Mouse (Mus musculus): ENCODE measurements around the gene Tenm3. TPM values are rescaled to one million over a fixed set of nuclear protein-coding genes. Genes with fewer than 3 reads are reported as not detected.
A peak's percentile ranks its signal among the peaks of the same experiment; 100 is the strongest.

The Tenm3 gene
- total and polyA plus RNA-seq, 2 experiments from 2014 or later: 25.0 to 160 TPM

DNA sequence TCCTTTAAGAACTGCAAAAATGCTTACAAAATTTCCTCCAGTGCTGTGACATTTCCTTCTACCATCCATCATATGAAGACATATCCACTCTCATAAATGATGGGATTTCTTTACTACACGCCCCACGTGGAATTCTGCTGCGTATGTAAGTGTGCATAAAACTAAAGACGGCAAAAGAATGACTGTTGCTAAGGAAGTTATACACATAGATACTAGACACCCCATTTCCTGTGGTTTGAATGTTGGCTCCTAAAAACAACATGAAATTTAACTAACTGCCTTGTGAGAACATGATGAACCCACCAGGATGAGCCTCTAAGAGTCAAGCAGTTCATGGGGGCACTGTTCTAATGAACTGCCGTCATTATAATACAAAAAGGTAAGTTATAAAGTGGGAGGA, 312.0 kb downstream of the Tenm3 start:
- Histone ChIP-seq H3K36me3 (ENCODE audit: insufficient read depth, low read length) (no peaks in the 10 kb centered on the region), H3K4me1 (ENCODE audit: insufficient read depth, low read length) (no peaks in the 10 kb centered on the region), H3K9ac (replicated peaks; ENCODE audit: low read length, poor library complexity, severe bottlenecking) (no peak overlapping the region), H3K27me3 (ENCODE audit: insufficient read depth, low read length) (no peaks in the 10 kb centered on the region), H3K4me3 (ENCODE audit: low read depth, low read length) (no peak overlapping the region), H3K4me2 (ENCODE audit: low read depth, low read length, poor library complexity, severe bottlenecking) (no peak overlapping the region), H3K27ac (ENCODE audit: low read depth, low read length) (no peak overlapping the region), H3K9me3 (ENCODE audit: low read length) (no peaks in the 10 kb centered on the region)
- ATAC-seq (ENCODE audit: low FRiP score) (no peak), DNase-seq (ENCODE audit: low spot score) (no peak)
- WGBS: 89% methylated on average over 5 of the region's 5 CpGs
- TF ChIP-seq CTCF (IDR thresholded peaks at IDR 0.05): no peak

DNA sequence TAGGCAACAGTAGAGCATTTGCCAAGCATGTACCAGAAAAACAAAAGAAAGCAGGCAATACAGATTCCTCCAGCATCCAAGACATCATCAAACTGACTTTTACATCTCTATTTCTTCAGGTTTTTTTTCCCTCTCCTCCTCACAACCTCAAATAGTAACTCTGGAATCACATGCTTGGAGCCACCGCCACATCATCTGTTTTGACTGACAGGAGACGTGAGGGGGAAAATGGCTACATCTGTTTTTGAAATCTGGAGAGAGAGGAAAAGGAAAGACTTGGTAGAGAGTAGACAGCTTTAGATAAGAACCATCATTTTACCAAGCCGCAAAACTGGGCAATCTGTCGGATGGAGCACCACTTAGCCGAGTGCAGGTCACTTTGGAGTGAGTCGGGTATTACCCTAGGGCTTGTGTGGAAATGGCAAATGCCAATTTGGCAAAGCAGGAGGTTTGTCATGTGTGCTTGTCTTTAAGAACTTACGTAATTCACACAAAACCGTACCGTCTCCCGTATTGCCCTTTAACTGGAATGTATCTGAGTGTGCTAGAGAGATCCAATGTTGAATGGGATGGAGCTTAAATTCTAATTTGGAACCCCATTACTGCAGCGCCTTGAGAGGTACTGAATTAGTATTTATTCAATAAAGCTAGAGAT, 312.7 kb downstream of the Tenm3 start:
- Histone ChIP-seq H3K27ac (ENCODE audit: low read depth, low read length) (no peak overlapping the region), H3K9me3 (ENCODE audit: low read length) (no peaks in the 10 kb centered on the region), H3K9ac (replicated peaks; ENCODE audit: low read length, poor library complexity, severe bottlenecking) (no peak overlapping the region), H3K4me3 (ENCODE audit: low read depth, low read length) (no peak overlapping the region), H3K4me2 (ENCODE audit: low read depth, low read length, poor library complexity, severe bottlenecking) (no peak overlapping the region), H3K27me3 (ENCODE audit: insufficient read depth, low read length) (no peaks in the 10 kb centered on the region), H3K4me1 (ENCODE audit: insufficient read depth, low read length) (no peaks in the 10 kb centered on the region), H3K36me3 (ENCODE audit: insufficient read depth, low read length) (no peaks in the 10 kb centered on the region)
- ATAC-seq (ENCODE audit: low FRiP score) (no peak), DNase-seq (ENCODE audit: low spot score) (no peak)
- no peak for TF ChIP-seq CTCF (IDR thresholded peaks at IDR 0.05)
- WGBS: 93% methylated on average over 11 of the region's 11 CpGs

DNA sequence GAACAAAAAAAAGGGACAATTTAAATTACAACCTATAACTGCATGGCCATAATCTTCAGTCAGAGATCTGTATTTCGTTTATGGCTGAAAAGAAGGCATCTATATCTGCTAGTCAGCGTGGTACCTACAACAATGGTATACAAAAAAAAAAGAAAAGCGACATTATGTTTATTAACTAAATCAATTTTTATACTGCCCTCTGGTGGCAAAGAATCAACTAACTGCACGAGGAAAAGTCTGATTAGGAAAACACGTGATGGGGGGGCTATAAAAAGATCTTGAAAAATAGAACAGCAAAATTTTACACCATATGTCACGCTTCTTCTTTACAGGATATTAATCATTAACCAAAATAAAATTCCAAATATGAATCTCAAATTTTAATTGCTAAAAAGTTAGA, 316.3 kb downstream of the Tenm3 start:
- no peaks in the 10 kb centered on the region for H3K9me3 ChIP-seq (ENCODE audit: low read length)
- H3K4me1 ChIP-seq (ENCODE audit: insufficient read depth, low read length): no peaks in the 10 kb centered on the region
- ATAC-seq (ENCODE audit: low FRiP score): no peak
- 21% methylated on average over 6 of the region's 6 CpGs for WGBS
- no peaks in the 10 kb centered on the region for H3K36me3 ChIP-seq (ENCODE audit: insufficient read depth, low read length)
- no peak overlapping the region for H3K9ac ChIP-seq (replicated peaks; ENCODE audit: low read length, poor library complexity, severe bottlenecking)
- H3K27ac ChIP-seq (ENCODE audit: low read depth, low read length): no peak overlapping the region
- DNase-seq (ENCODE audit: low spot score): peak; percentile 83
- no peak overlapping the region for H3K4me2 ChIP-seq (ENCODE audit: low read depth, low read length, poor library complexity, severe bottlenecking)
- no peak overlapping the region for H3K4me3 ChIP-seq (ENCODE audit: low read depth, low read length)
- no peaks in the 10 kb centered on the region for H3K27me3 ChIP-seq (ENCODE audit: insufficient read depth, low read length)
- peak; percentile 68 for TF ChIP-seq CTCF (IDR thresholded peaks at IDR 0.05)

DNA sequence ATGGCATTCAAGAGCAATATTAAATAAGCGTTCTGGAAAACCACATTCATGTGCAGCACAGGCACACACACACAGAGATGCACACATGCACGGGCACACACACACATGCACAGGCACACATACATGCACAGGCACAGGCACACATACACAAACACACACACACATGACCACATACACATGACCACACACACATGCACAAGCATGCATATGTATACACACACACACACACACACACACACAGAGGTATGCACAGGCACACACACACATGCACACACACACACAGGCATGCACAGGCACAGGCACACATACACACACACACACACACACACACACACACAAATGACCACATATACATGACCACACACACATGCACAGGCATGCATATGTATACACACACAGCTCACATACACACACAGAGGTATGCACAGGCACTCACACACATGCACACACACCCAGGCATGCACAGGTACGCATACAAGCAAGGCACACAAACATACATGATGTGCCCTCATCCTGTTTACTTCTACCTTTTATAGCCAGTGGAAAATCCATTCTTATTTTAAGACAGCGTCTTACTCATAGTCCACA, 321.1 kb downstream of the Tenm3 start:
- H3K4me2 ChIP-seq (ENCODE audit: low read depth, low read length, poor library complexity, severe bottlenecking): no peak overlapping the region
- 94% methylated on average over 4 of the region's 4 CpGs for WGBS
- no peaks in the 10 kb centered on the region for H3K9me3 ChIP-seq (ENCODE audit: low read length)
- TF ChIP-seq CTCF (IDR thresholded peaks at IDR 0.05): no peak
- H3K4me3 ChIP-seq (ENCODE audit: low read depth, low read length): no peak overlapping the region
- no peaks in the 10 kb centered on the region for H3K27me3 ChIP-seq (ENCODE audit: insufficient read depth, low read length)
- ATAC-seq (ENCODE audit: low FRiP score): no peak
- DNase-seq (ENCODE audit: low spot score): no peak
- no peak overlapping the region for H3K27ac ChIP-seq (ENCODE audit: low read depth, low read length)
- H3K9ac ChIP-seq (replicated peaks; ENCODE audit: low read length, poor library complexity, severe bottlenecking): no peak overlapping the region
- no peaks in the 10 kb centered on the region for H3K36me3 ChIP-seq (ENCODE audit: insufficient read depth, low read length)
- no peaks in the 10 kb centered on the region for H3K4me1 ChIP-seq (ENCODE audit: insufficient read depth, low read length)

DNA sequence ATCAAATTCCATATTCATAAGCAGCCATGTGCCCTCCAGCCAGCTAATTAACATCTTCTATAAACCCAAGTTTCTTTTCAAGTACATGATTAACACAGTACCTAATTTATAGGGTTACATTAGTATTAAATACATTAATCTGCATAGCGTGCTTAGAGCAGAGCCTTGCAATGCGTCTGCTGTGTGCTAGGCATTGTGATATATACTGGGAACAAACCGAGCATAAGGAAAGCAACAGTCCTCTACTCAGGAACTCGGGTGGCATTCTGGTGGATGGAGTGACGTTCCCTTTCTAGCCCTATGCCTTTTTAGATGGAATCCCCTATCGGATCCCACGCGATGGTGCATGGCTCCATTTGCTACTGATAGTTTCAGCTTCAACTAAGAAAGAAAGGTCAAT, 321.7 kb downstream of the Tenm3 start:
- no peaks in the 10 kb centered on the region for H3K27me3 ChIP-seq (ENCODE audit: insufficient read depth, low read length)
- H3K4me2 ChIP-seq (ENCODE audit: low read depth, low read length, poor library complexity, severe bottlenecking): no peak overlapping the region
- no peak overlapping the region for H3K4me3 ChIP-seq (ENCODE audit: low read depth, low read length)
- H3K4me1 ChIP-seq (ENCODE audit: insufficient read depth, low read length): no peaks in the 10 kb centered on the region; the same call in 1 of the 2 replicates
- no peak overlapping the region for H3K9ac ChIP-seq (replicated peaks; ENCODE audit: low read length, poor library complexity, severe bottlenecking)
- 71% methylated on average over 8 of the region's 8 CpGs for WGBS
- no peak for TF ChIP-seq CTCF (IDR thresholded peaks at IDR 0.05)
- no peaks in the 10 kb centered on the region for H3K9me3 ChIP-seq (ENCODE audit: low read length)
- H3K36me3 ChIP-seq (ENCODE audit: insufficient read depth, low read length): no peaks in the 10 kb centered on the region
- DNase-seq (ENCODE audit: low spot score) (no peak), ATAC-seq (ENCODE audit: low FRiP score) (no peak)
- no peak overlapping the region for H3K27ac ChIP-seq (ENCODE audit: low read depth, low read length)

DNA sequence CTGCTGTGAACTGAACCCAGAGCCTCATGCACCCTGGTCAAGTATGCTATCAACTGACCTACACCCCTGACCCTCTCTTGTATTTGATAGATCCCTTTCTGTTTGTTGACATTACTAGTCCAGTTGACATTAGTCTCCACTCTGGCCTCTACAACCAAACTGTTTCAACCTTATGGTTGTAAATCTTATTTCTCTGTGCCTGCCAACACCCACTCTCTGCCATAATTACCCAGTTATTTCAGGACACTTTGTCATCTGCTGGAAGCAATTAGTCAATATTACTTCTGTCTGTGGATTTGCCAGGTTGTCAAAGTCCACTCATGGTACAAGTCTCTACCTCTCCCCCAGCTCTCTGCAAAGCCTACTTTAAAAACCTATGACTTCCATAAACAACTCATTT, 326.3 kb downstream of the Tenm3 start:
- Histone ChIP-seq H3K27ac (ENCODE audit: low read depth, low read length) (no peak overlapping the region), H3K4me3 (ENCODE audit: low read depth, low read length) (no peak overlapping the region)
- no peak for TF ChIP-seq CTCF (IDR thresholded peaks at IDR 0.05)

More for the DNA sequence above, 326.3 kb downstream of the Tenm3 start:
- no peak for DNase-seq (ENCODE audit: low spot score)
- Histone ChIP-seq H3K9ac (replicated peaks; ENCODE audit: low read length, poor library complexity, severe bottlenecking) (no peak overlapping the region), H3K4me1 (ENCODE audit: insufficient read depth, low read length) (no peaks in the 10 kb centered on the region; the same call in 1 of the 2 replicates), H3K36me3 (ENCODE audit: insufficient read depth, low read length) (no peaks in the 10 kb centered on the region), H3K4me2 (ENCODE audit: low read depth, low read length, poor library complexity, severe bottlenecking) (no peak overlapping the region), H3K9me3 (ENCODE audit: low read length) (no peaks in the 10 kb centered on the region), H3K27me3 (ENCODE audit: insufficient read depth, low read length) (no peaks in the 10 kb centered on the region)
- no peak for ATAC-seq (ENCODE audit: low FRiP score)
